Mouse (Mus musculus) forelimb bud, embryonic 11.5 days (tissue): ENCODE results near the gene Coro2b.
A peak's percentile ranks its signal among the peaks of the same experiment; 100 is the strongest.
"Not testable (repeated sequence)": the region's sequence is repeated elsewhere in the genome, so short reads cannot be mapped to it uniquely, and the experiment has no call there.

Experiments
- DNase-seq: peaks from one replicate; pipeline ENCODE4 v3.0.0-alpha.2; 2012; ENCODE audit warnings: low read depth, low spot score

The Coro2b gene

GRCm38 (mm10) chr9:62471541-62472189 lies 65.2 kb downstream of the Coro2b start:
- no peak for DNase-seq

- no peak for DNase-seq
Measured at GRCm38 (mm10) chr9:62471041-62471440, 65.8 kb downstream of the Coro2b start.

- DNase-seq: peak; percentile 80
Measured at GRCm38 (mm10) chr9:62470398-62470797, 66.4 kb downstream of the Coro2b start.

GRCm38 (mm10) chr9:62469696-62470095 lies 67.1 kb downstream of the Coro2b start:
- DNase-seq: no peak

- DNase-seq: no peak
Measured at GRCm38 (mm10) chr9:62469143-62469542, 67.7 kb downstream of the Coro2b start.

GRCm38 (mm10) chr9:62467413-62467784 lies 69.4 kb downstream of the Coro2b start:
- DNase-seq: no peak

GRCm38 (mm10) chr9:62466742-62467412 lies 70.0 kb downstream of the Coro2b start:
- no peak for DNase-seq

GRCm38 (mm10) chr9:62466053-62466452 lies 70.8 kb downstream of the Coro2b start:
- no peak for DNase-seq

GRCm38 (mm10) chr9:62464727-62465126 lies 72.1 kb downstream of the Coro2b start:
- DNase-seq: no peak

- DNase-seq: no peak
Measured at GRCm38 (mm10) chr9:62461766-62462165, 75.1 kb downstream of the Coro2b start.

GRCm38 (mm10) chr9:62461095-62461494 lies 75.7 kb downstream of the Coro2b start:
- DNase-seq: no peak

GRCm38 (mm10) chr9:62460086-62460485 lies 76.8 kb downstream of the Coro2b start:
- DNase-seq: no peak

GRCm38 (mm10) chr9:62458457-62458856 lies 78.4 kb downstream of the Coro2b start:
- DNase-seq: no peak

- no peak for DNase-seq
Measured at GRCm38 (mm10) chr9:62456015-62456414, 80.8 kb downstream of the Coro2b start.

- DNase-seq: no peak
Measured at GRCm38 (mm10) chr9:62455210-62455969, 81.5 kb downstream of the Coro2b start.

- no peak for DNase-seq
Measured at GRCm38 (mm10) chr9:62452373-62452993, 84.4 kb downstream of the Coro2b start.

GRCm38 (mm10) chr9:62451585-62452372 lies 85.1 kb downstream of the Coro2b start:
- no peak for DNase-seq

GRCm38 (mm10) chr9:62450862-62451261 lies 86.0 kb downstream of the Coro2b start:
- no peak for DNase-seq

- DNase-seq: no peak
Measured at GRCm38 (mm10) chr9:62450355-62450754, 86.5 kb downstream of the Coro2b start.

- not testable (repeated sequence) for DNase-seq
Measured at GRCm38 (mm10) chr9:62447337-62447736, 89.5 kb downstream of the Coro2b start.

- peak; percentile 46 for DNase-seq
Measured at GRCm38 (mm10) chr9:62438755-62439101, 98.1 kb downstream of the Coro2b start.
